Mouse (Mus musculus): ENCODE results near the gene Txndc15. TPM values are rescaled to one million over a fixed set of nuclear protein-coding genes. Genes with fewer than 3 reads are reported as not detected.

The Txndc15 gene
- polyA plus RNA-seq, 1 experiment from 2014 or later, result 33.5 TPM

Other genes starting within 250 kb of the Txndc15 start
- gene Dbn1, start 226.5 kb upstream of the Txndc15 start, polyA plus RNA-seq (2016; fragmentation: Nextera tagmentation; extraction: Ambion mirVana), result 24.2 and 27.0 TPM in 2 replicates
- 44.3 and 45.2 TPM in 2 replicates for gene Pdlim7, start 201.0 kb upstream of the Txndc15 start, polyA plus RNA-seq (2016; fragmentation: Nextera tagmentation; extraction: Ambion mirVana)
- gene Dok3, start 185.4 kb upstream of the Txndc15 start, polyA plus RNA-seq (2016; fragmentation: Nextera tagmentation; extraction: Ambion mirVana), result 3.4 and 4.4 TPM in 2 replicates
- gene Ddx41, start 178.0 kb upstream of the Txndc15 start, polyA plus RNA-seq (2016; fragmentation: Nextera tagmentation; extraction: Ambion mirVana), result 40.2 and 42.0 TPM in 2 replicates
- 15.9 and 17.5 TPM in 2 replicates for gene Fam193b, start 143.5 kb upstream of the Txndc15 start, polyA plus RNA-seq (2016; fragmentation: Nextera tagmentation; extraction: Ambion mirVana)
- gene Tmed9, start 140.9 kb upstream of the Txndc15 start, polyA plus RNA-seq (2016; fragmentation: Nextera tagmentation; extraction: Ambion mirVana), result 73.8 and 75.8 TPM in 2 replicates
- gene B4galt7, start 114.8 kb upstream of the Txndc15 start, polyA plus RNA-seq (2016; fragmentation: Nextera tagmentation; extraction: Ambion mirVana), result 10.6 and 11.3 TPM in 2 replicates
- 19.1 and 20.9 TPM in 2 replicates for gene Caml, start 91.6 kb upstream of the Txndc15 start, polyA plus RNA-seq (2016; fragmentation: Nextera tagmentation; extraction: Ambion mirVana)
- 28.2 and 30.2 TPM in 2 replicates for gene Ddx46, start 79.6 kb upstream of the Txndc15 start, polyA plus RNA-seq (2016; fragmentation: Nextera tagmentation; extraction: Ambion mirVana)
- gene B230219D22Rik, start 21.5 kb upstream of the Txndc15 start, polyA plus RNA-seq (2016; fragmentation: Nextera tagmentation; extraction: Ambion mirVana), result 22.8 and 23.2 TPM in 2 replicates
- 45.8 and 47.5 TPM in 2 replicates for gene Pcbd2, start 12.7 kb downstream of the Txndc15 start, polyA plus RNA-seq (2016; fragmentation: Nextera tagmentation; extraction: Ambion mirVana)
- gene Catsper3, start 69.9 kb downstream of the Txndc15 start, polyA plus RNA-seq (2016; fragmentation: Nextera tagmentation; extraction: Ambion mirVana), result 0.13 TPM in 1 of 2 replicates, not detected in the other
- gene Pitx1, start 121.5 kb downstream of the Txndc15 start, polyA plus RNA-seq (2016; fragmentation: Nextera tagmentation; extraction: Ambion mirVana), result 0.69 and 0.88 TPM in 2 replicates

Measured in liver, embryonic 12.5 days (tissue).